Mouse (Mus musculus) frontal cortex, postnatal 25 days (tissue): ENCODE measurements around the gene Zfp536.

Experiments used
- DNase-seq, 2 experiments: peaks; one replicate each; pipeline ENCODE4 v3.0.0; 2022; ENCODE audit warnings: low spot score in 2 of 2

Gene Zfp536

DNA sequence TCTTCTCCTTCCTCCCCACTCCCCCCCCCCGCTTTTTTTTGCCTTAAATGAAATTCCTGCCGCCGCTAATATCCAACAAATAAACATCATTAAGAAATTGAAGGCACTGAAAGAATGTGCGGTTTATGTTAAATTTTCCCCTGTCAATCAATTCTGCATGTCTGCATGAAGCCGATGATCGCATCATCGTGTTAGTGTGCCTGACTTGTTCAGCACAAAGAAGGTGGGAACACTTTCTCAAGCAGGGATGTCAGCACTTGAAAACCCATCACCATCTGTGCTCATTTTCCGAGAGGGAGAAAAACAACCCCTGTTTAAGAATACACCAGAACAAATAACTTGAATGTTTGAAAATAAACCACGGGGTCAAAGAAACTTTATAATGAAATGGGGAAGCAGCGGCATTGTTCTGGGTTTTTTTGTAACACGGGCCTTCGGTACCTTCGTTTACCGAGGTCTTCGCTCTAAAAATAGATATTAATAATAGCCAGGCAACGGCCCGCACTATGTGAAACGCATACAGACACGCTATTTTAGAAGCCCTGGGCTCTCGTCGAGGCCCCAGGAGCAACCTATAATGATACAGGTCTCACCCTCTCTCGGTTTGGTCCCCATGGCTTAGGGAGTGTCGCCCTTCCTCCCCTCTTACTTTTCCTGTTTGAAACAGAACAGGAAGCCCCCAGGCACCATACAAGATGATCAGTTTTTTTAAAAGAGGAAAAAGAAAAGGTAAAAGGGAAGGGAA lies 83.7 kb downstream of the Zfp536 start:
- DNase-seq = no peak

DNA sequence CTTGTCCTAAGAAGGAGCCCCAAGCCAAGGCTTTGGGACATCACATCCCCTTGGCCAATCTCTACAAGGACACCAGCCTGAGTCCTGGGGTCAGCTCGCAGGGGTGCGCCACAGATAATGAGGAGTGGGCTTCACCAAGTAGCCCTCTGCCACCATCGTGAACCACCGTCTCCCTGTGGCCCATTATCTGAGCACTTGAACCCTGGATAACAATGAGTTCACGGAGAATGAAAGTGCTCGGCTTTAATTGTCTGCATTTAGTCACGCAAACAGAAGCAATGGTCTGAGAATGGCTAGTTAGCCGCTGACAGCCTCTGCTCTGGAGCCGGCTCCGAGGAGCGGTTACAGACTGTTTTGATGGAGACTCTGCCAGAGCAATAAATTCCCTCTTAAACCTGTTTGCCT lies 84.3 kb downstream of the Zfp536 start:
- no peak for DNase-seq

DNA sequence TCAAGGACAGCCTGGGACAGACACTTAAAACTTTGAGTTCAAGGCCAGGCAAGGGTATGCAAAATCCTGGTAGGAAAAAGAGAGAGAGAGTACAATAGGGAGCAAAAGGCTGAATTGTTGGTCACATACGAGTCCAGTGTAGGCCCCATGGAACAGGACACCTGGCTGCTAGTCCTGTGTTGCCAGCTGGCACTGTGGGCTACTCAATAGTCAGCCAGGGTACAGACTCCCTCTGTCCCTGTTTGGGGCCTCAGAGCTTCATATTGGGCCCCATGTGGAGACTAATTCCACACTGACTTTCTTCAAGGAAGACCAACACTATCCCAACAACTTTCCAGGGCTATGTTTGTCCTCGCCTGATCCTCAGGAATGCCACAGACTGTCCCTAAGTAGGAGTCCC lies 87.1 kb downstream of the Zfp536 start:
- no peak for DNase-seq

DNA sequence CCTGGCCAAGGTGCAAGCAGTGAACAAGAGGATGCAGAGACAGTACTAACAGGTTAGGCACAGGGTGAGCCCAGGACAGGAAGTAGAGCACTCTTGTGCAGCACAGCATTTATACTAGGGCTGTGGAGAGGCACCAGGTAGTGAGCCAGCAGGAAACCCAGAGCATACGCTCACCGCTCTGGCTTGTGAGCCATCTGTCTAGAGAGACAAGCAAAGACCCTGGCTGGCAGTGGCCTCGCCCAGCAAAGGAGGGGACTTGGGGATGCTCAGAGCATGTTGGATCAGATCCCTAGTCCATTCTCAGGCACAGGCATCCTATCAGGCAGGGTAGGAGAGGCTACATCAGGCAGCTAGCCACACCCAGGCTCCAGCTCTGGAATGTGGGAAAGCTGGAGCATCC lies 88.2 kb downstream of the Zfp536 start:
- DNase-seq = no peak

DNA sequence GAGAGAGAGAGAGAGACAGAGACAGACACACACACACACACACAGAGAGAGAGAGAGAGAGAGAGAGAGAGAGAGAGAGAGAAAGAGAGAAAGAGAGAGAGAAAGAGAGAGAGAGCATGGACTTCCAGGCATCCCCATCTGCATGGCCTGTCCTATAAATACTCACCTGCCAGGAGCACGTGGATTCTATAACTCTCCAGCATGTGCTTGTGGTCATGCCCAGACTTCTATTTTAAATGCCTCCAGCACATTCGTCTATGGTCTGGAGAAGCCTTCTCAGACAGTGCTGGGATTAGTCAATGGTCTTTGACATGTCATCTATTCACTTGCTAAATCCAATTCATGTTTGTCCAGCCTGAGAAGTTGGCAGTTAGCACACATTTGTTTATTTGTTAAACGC lies 92.1 kb downstream of the Zfp536 start:
- no peak for DNase-seq

DNA sequence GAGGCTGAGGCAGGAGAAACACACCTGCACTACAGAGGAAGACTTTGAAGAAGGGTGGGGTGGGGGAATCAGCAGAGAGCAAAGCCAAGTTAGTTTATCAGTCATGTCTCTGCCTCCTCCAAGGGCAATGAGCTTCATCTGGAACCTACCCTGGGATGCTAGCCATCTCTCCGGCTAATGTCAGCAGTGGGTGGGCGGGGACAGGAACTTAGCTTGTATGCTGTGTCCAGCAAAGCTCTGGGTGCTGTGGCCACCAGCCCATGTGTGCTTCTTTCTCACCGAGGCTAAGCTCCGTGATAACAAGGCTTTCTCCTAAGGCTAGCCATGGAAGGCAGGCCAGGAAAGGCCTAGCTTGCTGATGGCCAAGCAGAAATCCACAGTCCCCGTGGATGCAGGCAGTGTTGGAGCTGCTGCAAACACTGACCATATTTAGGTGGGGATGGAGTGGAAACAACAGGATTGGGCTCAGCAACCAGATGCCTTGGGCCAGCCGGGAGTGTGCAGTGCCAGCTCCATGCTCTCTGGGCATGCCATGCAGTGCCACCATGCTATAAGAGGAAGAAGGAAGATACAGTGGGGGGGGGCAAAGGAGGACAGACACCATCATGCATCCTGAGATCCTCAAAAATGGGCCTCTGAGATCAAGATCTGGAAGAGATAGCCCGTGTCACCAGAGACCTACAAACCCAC lies 109.6 kb downstream of the Zfp536 start:
- DNase-seq = no peak

DNA sequence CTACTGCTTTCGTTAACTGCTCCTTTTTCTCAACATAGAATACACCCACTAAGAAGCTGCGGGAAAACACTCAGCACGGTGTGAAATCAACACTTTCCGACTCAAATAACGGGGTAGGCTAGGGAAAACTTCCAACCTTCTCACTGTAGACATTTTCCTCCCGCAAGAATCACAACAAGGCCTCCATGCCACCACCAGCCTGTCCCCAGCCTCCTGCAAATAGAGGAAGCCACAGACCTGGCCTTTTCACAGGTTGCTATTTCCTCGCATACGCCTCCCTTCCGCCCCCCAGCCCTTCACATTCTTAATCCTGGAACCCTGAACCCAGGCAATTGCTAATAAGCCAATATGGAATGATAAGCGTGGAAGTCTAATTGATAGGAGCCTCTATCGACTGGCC lies 124.8 kb downstream of the Zfp536 start:
- no peak for DNase-seq

DNA sequence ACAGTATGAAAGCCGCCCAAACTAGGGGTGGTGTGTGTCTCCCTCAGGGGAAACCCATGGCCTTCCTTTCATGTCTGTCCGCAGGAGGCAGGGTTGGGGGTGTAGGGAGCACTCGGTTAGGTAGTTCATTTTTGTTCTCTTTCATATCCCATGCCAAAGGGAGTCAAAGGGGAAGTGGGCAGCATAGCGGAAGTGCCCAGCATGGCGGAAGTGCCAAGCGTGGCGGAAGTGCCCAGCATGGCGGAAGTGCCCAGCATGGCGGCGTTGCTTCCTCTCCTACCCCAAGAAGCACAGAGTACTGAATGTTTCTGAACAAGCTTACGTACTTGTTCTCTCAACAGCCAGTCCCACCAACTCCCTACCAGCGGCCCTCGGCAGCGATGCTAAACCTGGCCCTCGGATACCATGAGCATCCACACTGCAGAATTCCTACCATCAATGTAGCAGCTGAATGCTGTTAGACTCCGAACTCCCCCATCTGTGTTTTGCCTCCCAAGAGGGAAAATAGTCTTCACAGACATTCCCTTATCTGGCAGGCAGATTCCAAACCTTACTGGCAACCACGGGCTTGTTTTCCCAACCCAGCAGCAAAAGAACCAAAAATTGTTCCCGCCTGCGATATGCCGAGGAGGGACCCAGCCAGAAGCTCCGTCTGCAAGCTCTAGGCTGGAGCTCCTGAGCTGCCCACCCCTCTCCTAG lies 125.4 kb downstream of the Zfp536 start:
- DNase-seq = no peak

DNA sequence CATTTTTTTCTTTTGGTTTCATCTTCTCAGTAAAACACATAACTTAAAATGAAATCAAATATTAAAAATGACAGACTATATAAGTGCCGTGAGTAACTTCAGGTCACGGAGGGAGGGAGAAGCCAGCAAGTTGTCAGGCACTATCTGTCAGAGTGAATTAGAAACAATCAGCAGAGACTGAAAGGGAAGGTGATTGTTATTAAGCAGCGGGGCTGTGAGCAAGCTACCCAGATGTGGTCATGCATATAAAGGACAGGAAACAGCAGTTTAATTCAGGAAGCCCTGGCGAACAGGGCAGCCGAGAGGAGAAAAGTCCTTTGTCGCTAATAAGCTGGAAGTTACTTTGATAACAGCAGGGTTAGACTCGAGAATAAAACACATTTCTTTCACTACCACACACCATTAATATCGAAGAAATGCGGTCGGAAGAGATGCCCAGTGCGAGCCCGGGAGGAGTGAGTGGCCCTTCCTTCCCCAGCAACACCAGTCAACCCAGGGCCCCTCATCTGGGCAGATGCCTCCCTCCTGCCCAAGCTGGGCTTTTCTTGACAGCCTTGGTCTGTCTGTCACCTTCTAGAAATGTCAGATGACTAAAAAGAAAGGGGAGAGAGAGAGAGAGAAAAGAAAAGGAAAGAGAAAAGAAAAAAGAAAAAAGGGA lies 133.6 kb downstream of the Zfp536 start:
- DNase-seq = no peak

DNA sequence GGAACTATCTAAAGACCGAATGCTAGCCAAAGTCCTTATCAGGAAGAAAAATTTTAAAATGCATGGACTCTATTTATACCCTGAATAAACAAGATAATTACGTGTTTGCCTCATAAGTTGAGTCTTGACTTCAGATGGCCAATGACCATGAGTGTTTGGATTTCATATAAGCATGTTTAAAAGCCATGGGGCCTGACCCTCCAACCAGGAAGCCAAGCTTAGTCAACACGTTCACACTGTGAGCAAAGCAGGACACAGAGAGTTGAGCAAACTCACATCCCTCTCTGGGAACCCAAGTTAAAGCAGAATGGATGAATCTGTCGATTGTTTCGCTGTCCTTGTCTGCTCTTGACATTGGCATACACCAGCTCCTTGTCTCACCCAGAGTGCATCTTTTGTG lies 138.6 kb downstream of the Zfp536 start:
- DNase-seq = no peak

DNA sequence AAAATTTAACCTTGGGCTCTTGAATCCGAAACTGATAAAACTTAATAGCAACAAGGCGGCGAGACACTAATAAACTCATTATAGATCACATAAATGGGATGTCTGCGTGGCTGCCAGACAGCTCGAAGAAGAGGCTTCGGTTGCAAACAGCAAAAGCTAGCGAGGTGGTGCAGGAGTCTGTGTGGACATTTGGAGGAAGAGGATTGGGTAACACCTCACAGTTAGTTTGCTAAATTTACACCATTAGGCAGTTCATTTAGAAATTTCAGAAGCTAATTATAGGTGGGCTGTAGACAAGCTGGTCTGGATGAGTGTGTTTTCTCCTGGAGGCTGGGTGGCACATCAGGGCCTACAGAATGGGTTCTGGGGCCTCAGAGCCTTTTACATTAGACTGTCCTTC lies 143.0 kb downstream of the Zfp536 start:
- no peak for DNase-seq

DNA sequence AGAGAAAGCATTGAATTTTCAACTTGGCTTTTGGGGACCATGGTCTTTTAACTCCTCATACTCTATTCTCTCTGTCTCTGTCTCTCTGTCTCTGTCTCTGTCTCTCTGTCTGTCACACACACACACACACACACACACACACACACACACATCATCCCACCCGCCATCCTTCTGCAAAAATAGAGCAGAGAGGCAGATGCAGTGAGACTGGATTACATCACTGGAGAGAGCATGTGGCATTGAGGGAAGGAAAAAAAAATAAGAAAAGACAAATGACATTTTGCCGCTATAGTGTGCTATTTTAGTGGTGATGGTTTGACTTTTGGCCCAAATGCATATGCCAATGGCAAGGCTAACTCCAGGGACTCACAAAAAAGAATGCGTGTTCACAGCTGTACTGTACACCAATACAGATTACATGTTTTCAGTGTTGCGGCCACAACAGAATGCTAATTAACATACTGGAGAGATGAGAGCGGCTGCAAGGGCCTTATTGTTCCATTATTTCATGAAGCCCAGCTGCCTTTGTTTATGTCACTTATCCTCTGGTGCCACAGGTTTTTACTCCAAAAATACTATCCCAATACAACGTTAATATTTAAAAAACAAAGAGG lies 145.4 kb downstream of the Zfp536 start:
- DNase-seq = no peak

DNA sequence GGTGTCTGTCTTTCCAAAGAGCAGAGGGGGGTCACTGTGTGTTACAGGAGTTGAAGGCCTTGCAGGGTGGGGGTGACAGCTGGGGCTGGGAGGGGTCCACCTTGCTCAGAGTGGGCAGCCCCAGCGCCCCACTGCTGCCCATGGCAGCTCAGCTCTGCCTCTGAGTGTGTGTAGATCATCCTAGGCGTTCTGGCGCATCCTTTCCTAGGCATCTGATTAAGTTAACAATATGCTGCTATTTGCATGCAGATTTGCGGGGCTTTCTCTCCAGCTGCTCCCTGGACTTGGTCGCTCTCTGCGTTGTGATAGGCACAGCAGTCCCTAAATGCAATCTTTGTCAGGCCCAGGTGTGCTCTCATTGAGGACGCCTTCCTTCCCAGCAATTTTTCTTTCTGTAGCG lies 147.7 kb downstream of the Zfp536 start:
- DNase-seq = no peak

DNA sequence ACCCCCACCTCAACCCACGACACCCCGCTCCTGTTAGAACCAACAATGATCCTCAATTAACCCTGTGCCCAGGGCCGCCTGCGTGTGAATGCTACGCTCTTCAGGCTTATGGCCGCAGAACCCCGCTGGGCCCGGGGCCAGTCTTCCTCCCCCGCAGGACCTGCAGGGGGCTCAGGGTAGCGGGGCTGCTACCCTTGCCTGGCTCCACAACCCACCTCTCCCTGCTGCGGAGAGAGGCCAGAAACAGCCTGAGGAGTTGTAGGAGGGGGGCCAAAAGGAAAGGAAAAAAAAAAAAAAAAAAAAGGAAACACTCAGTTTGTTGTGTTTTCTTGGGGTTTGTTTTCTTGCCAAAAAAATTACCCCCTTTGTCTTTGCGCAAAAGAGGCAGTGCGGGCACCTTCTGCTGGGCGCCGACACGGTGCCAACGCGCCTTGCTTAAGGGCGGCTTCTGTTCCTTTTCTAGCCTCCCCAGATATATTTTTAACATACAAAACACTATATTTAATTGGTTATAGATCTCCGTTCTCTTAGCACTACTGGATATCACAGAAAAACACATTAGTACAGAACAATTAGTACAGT lies 148.6 kb downstream of the Zfp536 start:
- DNase-seq = no peak

DNA sequence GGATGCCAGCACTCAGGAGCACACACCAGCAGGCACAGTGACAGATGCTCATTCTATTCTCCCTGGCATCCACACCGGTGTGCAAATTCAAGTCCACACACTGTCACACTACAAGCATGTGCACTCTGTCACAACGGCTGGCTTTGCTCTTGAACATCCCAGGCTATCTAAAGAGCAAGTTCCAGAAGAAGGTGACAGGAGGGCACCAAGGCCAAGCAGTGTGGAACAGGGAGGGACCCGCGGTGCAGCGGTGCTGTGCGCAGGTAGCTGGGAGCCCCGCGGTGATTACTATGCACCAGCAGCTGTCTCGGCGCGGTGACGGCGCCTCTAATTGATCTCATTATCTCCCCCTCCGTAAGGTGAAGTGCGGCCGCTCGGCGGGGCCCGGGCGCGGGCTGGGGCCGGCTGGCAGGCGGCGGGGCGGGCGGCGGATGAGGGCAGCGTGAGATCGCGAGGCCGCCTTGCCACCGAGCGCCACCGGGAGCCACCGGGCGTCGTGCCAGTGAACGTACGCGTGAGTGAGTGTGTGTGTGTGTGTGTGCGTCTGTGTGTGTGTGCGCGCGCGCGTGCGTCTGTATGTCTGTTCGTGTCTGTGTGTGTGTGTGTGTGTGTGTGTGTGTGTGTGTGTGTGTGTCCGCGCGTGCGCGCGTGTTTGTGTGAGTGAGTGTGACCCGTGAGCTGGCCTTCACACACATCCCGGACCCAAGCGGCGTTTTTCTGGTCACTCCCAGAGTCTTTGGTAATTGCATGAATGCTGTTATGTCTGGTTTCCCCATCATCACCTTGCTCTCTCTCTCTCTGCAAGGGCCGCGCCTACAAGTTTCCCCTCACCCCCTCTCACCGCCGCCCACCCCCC lies 149.3 kb downstream of the Zfp536 start:
- peak; percentile 54 to 55 for DNase-seq

DNA sequence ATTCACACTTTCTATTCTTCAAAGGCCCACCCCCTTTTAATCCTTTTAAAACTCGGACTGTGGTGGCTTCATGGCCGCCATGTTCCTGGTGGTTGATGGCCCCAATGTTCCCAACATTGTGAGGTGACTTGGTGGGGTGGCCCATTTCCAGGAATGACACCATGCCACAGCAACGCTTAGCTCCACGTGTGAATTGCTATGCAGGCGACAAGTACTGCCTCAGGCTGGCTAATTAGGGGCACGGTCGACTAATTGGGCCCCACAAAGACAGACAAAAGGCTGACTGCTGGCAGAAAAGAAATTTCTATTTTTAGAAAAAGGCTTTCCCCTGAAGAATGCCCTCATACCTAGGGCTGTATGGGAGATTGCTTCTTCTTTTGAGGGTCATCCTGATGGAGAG lies 154.2 kb downstream of the Zfp536 start:
- no peak for DNase-seq

DNA sequence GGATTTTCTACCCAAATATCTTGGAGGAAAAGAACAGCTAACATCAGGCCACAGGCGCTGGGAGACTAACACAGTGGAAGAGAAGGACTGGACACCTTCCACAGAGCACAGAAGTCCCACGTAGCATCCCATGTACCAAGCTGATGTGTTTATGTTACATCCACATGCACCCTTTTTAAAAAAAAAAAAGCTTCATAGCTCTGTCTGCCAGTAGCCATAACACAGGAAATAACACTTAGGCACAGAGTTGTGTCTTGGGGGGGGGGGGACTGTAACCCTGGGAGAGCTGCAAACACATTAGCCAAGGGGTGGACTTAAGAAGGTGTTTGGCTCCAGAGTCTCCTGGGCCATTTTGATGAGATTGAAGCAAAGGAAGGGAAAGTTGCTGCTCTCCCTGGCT lies 155.6 kb downstream of the Zfp536 start:
- DNase-seq = no peak

DNA sequence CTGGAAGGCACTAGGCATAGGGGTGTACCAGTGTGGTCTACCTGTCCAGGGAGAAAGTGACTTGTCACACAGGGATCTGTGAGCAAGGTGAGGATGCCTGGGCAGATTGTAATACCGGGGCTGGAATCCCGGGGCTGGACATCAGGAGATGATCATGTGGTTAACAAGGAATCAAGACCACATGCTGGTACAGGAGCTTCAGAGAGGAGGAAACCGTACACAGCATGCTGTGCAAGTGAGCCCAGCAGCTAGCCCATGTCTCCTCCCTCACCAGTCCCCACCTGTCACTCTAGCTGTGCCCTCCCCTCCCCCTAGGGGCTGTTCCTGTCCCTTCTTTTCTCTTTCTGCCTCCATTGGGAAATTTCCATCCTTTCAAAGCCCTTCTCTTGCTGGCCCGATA lies 157.5 kb downstream of the Zfp536 start:
- no peak for DNase-seq

DNA sequence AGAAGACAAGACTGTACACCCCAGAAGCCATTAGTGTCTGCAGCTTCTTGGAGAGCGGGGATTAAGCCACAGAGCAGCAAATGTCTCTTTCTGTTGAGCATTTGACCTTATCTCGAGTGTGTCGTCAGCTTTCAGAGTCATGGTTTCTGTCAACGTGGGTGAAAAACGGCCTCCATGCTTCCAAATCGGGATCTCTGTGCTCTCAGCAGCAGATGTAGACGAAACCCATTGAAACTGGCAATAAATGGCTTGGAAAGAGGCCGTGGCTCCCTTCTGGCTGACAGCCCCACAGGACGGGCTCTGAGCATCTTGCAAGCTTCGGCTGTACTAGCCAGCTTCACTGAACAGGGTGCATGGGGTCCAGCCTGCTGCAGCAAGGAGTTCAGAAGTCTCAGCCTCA lies 159.1 kb downstream of the Zfp536 start:
- no peak for DNase-seq

DNA sequence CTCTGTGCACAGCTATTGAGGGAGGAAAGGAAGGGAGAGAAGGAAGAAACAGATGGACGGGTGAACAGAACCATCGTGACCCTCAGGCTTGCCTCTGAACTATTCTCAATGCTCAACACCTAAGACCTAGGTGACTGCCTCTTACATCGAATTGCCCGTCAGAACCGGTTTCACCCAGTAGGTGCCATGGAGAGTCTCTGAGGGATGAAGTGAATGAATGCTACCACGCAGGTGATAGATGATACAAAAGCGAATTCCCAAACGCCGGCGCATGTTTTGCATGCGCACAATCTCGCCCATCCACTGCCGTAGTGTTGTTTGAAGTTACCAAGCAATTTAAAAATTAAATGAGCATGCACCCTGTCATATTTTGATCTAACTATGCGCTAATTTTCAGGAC lies 164.9 kb downstream of the Zfp536 start:
- no peak for DNase-seq

DNA sequence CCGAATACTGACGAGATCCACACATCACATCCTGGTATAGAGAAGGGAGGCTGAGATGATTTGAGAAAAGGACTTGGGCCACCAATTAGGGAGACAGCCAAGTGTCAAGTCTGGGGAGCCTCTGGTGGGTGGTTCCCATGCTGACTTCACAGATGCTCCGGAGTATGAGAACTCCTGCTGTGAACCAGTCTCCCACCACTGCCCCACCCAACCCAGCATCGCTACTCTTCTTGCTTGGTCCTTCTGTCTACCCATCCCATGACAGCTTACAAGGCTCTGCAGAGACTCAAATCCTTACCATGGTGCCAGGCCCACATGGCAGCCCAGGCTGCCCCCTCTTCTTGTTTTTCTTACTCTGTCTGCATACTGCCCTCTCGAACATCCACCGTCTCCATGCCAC lies 165.5 kb downstream of the Zfp536 start:
- no peak for DNase-seq
